Mouse (Mus musculus): ENCODE measurements around the gene Hmgxb4. TPM values are rescaled to one million over a fixed set of nuclear protein-coding genes. Genes with fewer than 3 reads are reported as not detected.

The Hmgxb4 gene
- total and polyA plus RNA-seq, 2 experiments from 2014 or later, result 29.6 to 60.1 TPM

- H3K36me3 ChIP-seq (ENCODE audit: insufficient read depth, low read length), result peaks cover 10% of the 10 kb centered on the region
- H3K27me3 ChIP-seq (ENCODE audit: insufficient read depth, low read length), result no peaks in the 10 kb centered on the region
- H3K9ac ChIP-seq (replicated peaks; ENCODE audit: low read length, poor library complexity, severe bottlenecking), result no peak overlapping the region
- DNase-seq (ENCODE audit: low spot score), result no peak
- TF ChIP-seq CTCF (IDR thresholded peaks at IDR 0.05), result no peak
- H3K27ac ChIP-seq (ENCODE audit: low read depth, low read length), result no peak overlapping the region
- no peak overlapping the region for H3K4me3 ChIP-seq (ENCODE audit: low read depth, low read length)
- ATAC-seq (ENCODE audit: low FRiP score), result no peak
- H3K9me3 ChIP-seq (ENCODE audit: low read length), result no peaks in the 10 kb centered on the region
- H3K4me1 ChIP-seq (ENCODE audit: insufficient read depth, low read length), result no peaks in the 10 kb centered on the region
- WGBS, result 91% methylated on average over 4 of the region's 4 CpGs
- H3K4me2 ChIP-seq (ENCODE audit: low read depth, low read length, poor library complexity, severe bottlenecking), result no peak overlapping the region
These were observed 60.2 kb downstream of the Hmgxb4 start for GRCm38 (mm10) chr8:75053342-75053741.

- Histone ChIP-seq H3K4me3 (ENCODE audit: low read depth, low read length) (no peak overlapping the region), H3K27me3 (ENCODE audit: insufficient read depth, low read length) (no peaks in the 10 kb centered on the region), H3K36me3 (ENCODE audit: insufficient read depth, low read length) (peaks cover 16% of the 10 kb centered on the region), H3K9me3 (ENCODE audit: low read length) (no peaks in the 10 kb centered on the region), H3K27ac (ENCODE audit: low read depth, low read length) (no peak overlapping the region), H3K4me2 (ENCODE audit: low read depth, low read length, poor library complexity, severe bottlenecking) (no peak overlapping the region), H3K4me1 (ENCODE audit: insufficient read depth, low read length) (no peaks in the 10 kb centered on the region), H3K9ac (replicated peaks; ENCODE audit: low read length, poor library complexity, severe bottlenecking) (no peak overlapping the region)
- DNase-seq (ENCODE audit: low spot score), result no peak
- no peak for TF ChIP-seq CTCF (IDR thresholded peaks at IDR 0.05)
- ATAC-seq (ENCODE audit: low FRiP score), result no peak
- 93% methylated on average over 2 of the region's 2 CpGs for WGBS
These were observed 62.5 kb downstream of the Hmgxb4 start for GRCm38 (mm10) chr8:75055673-75056072.

DNA sequence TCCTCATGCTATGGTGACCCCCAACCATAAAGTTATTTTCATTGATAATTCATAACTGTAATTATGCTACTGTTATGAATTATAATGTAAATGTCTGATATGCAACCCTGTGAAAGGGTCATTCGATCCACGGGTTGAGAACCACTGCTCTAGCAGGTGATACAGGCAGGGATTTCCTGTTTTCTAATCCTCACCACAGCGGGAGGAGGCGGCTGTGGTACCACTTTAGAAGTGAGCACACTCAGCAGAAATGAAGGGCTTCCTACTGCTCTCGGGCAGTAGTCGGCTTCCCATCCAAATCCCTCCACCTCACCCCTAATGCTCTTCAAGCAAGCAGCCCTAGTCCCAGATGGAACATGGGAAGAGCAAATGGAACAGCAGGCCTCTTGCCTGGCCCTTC lies 66.9 kb downstream of the Hmgxb4 start:
- H3K4me3 ChIP-seq (ENCODE audit: low read depth, low read length), result no peak overlapping the region
- no peak overlapping the region for H3K4me2 ChIP-seq (ENCODE audit: low read depth, low read length, poor library complexity, severe bottlenecking)
- WGBS, result 69% methylated on average over 6 of the region's 6 CpGs
- H3K27me3 ChIP-seq (ENCODE audit: insufficient read depth, low read length), result no peaks in the 10 kb centered on the region
- H3K36me3 ChIP-seq (ENCODE audit: insufficient read depth, low read length), result peaks cover 21% of the 10 kb centered on the region
- no peak for TF ChIP-seq CTCF (IDR thresholded peaks at IDR 0.05)
- DNase-seq (ENCODE audit: low spot score), result no peak
- H3K27ac ChIP-seq (ENCODE audit: low read depth, low read length), result no peak overlapping the region
- H3K9ac ChIP-seq (replicated peaks; ENCODE audit: low read length, poor library complexity, severe bottlenecking), result no peak overlapping the region
- H3K9me3 ChIP-seq (ENCODE audit: low read length), result no peaks in the 10 kb centered on the region
- no peak for ATAC-seq (ENCODE audit: low FRiP score)
- no peaks in the 10 kb centered on the region for H3K4me1 ChIP-seq (ENCODE audit: insufficient read depth, low read length)

DNA sequence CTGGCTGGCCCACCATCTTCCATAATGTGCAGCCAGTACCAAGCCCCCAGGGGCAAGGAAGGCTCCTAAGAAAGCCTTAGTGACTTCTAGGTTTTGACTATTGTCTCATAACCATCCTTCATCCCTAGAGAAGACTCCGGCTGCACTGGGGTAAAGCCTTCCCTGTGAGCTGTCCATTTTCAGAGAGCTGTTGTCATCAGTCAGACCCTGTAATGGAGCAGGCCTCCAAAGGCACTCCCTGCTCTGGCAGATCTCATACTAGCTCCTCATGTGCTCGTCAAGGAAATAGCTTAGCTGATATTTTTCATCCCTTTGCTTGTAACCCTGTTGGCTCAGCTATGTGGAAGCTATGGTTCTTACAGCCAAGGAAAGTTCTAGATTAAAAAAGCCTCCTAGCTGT lies 67.7 kb downstream of the Hmgxb4 start:
- H3K9me3 ChIP-seq (ENCODE audit: low read length), result no peaks in the 10 kb centered on the region
- H3K4me3 ChIP-seq (ENCODE audit: low read depth, low read length), result no peak overlapping the region
- no peak for ATAC-seq (ENCODE audit: low FRiP score)
- 92% methylated on average over 2 of the region's 2 CpGs for WGBS
- H3K36me3 ChIP-seq (ENCODE audit: insufficient read depth, low read length), result peaks cover 28% of the 10 kb centered on the region
- no peak overlapping the region for H3K27ac ChIP-seq (ENCODE audit: low read depth, low read length)
- no peak for TF ChIP-seq CTCF (IDR thresholded peaks at IDR 0.05)
- H3K9ac ChIP-seq (replicated peaks; ENCODE audit: low read length, poor library complexity, severe bottlenecking), result no peak overlapping the region
- no peaks in the 10 kb centered on the region for H3K4me1 ChIP-seq (ENCODE audit: insufficient read depth, low read length)
- H3K27me3 ChIP-seq (ENCODE audit: insufficient read depth, low read length), result no peaks in the 10 kb centered on the region
- no peak overlapping the region for H3K4me2 ChIP-seq (ENCODE audit: low read depth, low read length, poor library complexity, severe bottlenecking)
- no peak for DNase-seq (ENCODE audit: low spot score)

DNA sequence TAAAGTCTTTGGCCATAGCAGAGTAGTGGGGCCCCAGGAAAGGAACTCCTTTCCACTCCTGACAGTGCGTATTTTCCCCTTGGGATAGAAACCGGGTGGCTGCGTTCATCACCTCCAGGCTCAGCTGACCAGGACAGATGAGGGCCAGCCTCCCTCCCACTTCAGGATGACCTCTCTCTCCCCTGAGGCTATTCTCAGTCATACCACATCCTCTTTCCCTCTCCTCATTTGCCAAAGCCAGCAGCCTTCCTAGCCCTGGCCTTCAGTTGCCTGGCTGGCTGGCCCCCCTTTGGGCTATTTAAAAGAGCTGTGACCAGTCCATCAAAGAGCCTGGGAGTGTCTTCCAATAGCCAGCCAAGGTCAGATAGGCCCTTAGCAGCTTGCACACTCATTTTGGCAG lies 70.1 kb downstream of the Hmgxb4 start:
- H3K36me3 ChIP-seq (ENCODE audit: insufficient read depth, low read length), result peaks cover 38% of the 10 kb centered on the region
- H3K9me3 ChIP-seq (ENCODE audit: low read length), result no peaks in the 10 kb centered on the region
- WGBS, result 78% methylated on average over 3 of the region's 3 CpGs
- no peak for ATAC-seq (ENCODE audit: low FRiP score)
- no peak overlapping the region for H3K9ac ChIP-seq (replicated peaks; ENCODE audit: low read length, poor library complexity, severe bottlenecking)
- H3K4me3 ChIP-seq (ENCODE audit: low read depth, low read length), result no peak overlapping the region
- TF ChIP-seq CTCF (IDR thresholded peaks at IDR 0.05), result no peak
- no peaks in the 10 kb centered on the region for H3K4me1 ChIP-seq (ENCODE audit: insufficient read depth, low read length)
- no peak overlapping the region for H3K27ac ChIP-seq (ENCODE audit: low read depth, low read length)
- no peaks in the 10 kb centered on the region for H3K27me3 ChIP-seq (ENCODE audit: insufficient read depth, low read length)
- DNase-seq (ENCODE audit: low spot score), result no peak
- H3K4me2 ChIP-seq (ENCODE audit: low read depth, low read length, poor library complexity, severe bottlenecking), result no peak overlapping the region

DNA sequence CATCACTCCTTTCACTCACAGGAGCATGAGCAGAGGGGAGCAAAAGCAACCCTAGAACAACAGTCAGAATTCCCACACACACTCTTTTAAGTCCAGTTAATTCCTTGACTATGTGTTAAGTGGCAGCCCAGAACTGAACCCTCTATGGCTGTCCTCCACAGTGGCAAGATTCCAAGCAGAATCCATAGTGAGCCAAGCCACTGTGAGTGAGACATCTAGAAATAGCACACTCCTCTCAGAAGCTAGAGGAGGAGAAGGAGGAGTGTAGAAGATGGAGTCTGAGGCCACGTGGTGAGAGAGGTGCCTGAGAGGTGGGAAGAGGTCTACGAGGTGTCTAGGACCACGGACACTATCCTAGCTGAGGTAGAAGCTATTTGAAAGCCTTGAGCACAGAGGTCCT lies 71.6 kb downstream of the Hmgxb4 start:
- Histone ChIP-seq H3K27ac (ENCODE audit: low read depth, low read length) (no peak overlapping the region), H3K4me2 (ENCODE audit: low read depth, low read length, poor library complexity, severe bottlenecking) (no peak overlapping the region), H3K9ac (replicated peaks; ENCODE audit: low read length, poor library complexity, severe bottlenecking) (no peak overlapping the region), H3K9me3 (ENCODE audit: low read length) (no peaks in the 10 kb centered on the region), H3K27me3 (ENCODE audit: insufficient read depth, low read length) (no peaks in the 10 kb centered on the region), H3K36me3 (ENCODE audit: insufficient read depth, low read length) (peaks cover 32% of the 10 kb centered on the region), H3K4me3 (ENCODE audit: low read depth, low read length) (no peak overlapping the region), H3K4me1 (ENCODE audit: insufficient read depth, low read length) (no peaks in the 10 kb centered on the region)
- ATAC-seq (ENCODE audit: low FRiP score), result no peak
- 91% methylated on average over 3 of the region's 3 CpGs for WGBS
- no peak for DNase-seq (ENCODE audit: low spot score)
- no peak for TF ChIP-seq CTCF (IDR thresholded peaks at IDR 0.05)

All from midbrain, postnatal 0 days (tissue).